Mouse (Mus musculus) CD4-positive helper T cell, adult 2 months (primary cell): ENCODE measurements around the gene Gm28897.
"Not testable (repeated sequence)": the region's sequence is repeated elsewhere in the genome, so short reads cannot be mapped to it uniquely, and the experiment has no call there.

Experiments used
- DNase-seq: peaks from one replicate; pipeline ENCODE4 v3.0.0-alpha.2; 2012; ENCODE audit warnings: low read depth, missing footprints, low spot score

Gene Gm28897

DNA sequence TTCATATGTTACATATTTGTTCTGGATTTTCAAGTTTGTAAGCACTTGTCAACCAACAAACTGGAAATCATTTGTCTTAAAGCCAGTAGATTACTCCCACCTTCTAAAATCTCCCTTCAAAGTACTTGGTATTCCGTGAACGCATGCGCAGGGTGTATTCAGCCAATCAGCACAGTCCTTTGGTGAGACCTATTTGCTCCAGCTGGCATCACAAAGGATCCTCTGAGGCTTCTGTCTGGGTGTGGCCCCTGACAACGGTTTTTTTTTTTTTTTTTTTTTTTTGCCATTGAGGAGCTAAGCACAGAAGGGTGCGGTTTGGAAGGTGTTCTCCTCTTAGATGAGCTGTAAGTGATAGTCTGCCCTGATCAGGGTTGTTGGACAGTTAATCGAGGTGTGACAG is at the start of gene Gm28897:
Gene Gm28897, plus strand, starts transcription at position 301 of the 400 bp plus-strand sequence.
- DNase-seq, result not testable (repeated sequence)
